Mouse (Mus musculus) ES-E14 (cell line): ENCODE results near the gene Stt3b.

Experiments
- CHD2 ChIP-seq: IDR thresholded peaks from 2 replicates; pipeline ENCODE4 v1.6.1; 2014; ENCODE audit warnings: mild to moderate bottlenecking, low read depth, low read length, inconsistent platforms
- HCFC1 ChIP-seq: IDR thresholded peaks from 2 replicates; pipeline ENCODE4 v1.6.1; 2012; ENCODE audit warnings: low read length, inconsistent platforms, borderline replicate concordance; ENCODE audit not compliant: insufficient read depth
- ZC3H11A ChIP-seq: IDR thresholded peaks from 2 replicates; pipeline ENCODE4 v1.6.1; 2012; ENCODE audit warnings: low read depth, mild to moderate bottlenecking, inconsistent platforms, low read length, borderline replicate concordance

DNA sequence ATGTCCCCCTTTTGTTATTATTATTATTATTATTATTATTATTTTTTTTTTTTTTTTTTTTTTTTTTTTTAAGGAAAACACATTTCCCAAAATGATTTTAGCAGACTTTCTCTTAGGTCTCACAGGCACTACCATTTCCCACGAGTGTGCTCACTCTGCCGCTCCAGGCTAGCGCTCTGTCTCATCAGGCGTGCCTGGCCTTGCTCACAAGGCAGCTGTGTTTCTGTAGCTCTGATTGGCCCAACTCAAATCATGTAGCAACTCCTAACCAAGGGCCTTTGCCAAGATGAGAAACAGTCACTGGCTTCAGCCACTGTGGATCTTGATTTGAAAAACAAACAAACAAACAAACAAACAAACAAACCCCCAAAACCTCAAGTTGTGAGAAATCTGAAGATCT is 9.9 kb upstream of the Stt3b start:
- no peak for TF ChIP-seq ZC3H11A
- TF ChIP-seq HCFC1, result no peak
- no peak for TF ChIP-seq CHD2
